Mouse (Mus musculus) heart, postnatal 14 days (tissue): ENCODE data around the gene Mob4. TPM values are rescaled to one million over a fixed set of nuclear protein-coding genes. Genes with fewer than 3 reads are reported as not detected.

Experiments
- DNase-seq, 2 experiments: peaks; one replicate each; pipeline ENCODE4 v3.0.0; 2021 to 2022
- intact Hi-C: fragments of 180-260 bp; cut with DNase I; formaldehyde crosslinking; loops from one replicate; pipeline ENCODE4 v1.15.1; 2025
- total RNA-seq, 2 experiments: library from RNA; stranded (reverse); gene quantifications; 2 replicates each; pipeline ENCODE4 v1.2.3; 2021

Mob4 gene
- total RNA-seq, 2 experiments from 2014 or later = 36.6 to 38.2 TPM

DNA sequence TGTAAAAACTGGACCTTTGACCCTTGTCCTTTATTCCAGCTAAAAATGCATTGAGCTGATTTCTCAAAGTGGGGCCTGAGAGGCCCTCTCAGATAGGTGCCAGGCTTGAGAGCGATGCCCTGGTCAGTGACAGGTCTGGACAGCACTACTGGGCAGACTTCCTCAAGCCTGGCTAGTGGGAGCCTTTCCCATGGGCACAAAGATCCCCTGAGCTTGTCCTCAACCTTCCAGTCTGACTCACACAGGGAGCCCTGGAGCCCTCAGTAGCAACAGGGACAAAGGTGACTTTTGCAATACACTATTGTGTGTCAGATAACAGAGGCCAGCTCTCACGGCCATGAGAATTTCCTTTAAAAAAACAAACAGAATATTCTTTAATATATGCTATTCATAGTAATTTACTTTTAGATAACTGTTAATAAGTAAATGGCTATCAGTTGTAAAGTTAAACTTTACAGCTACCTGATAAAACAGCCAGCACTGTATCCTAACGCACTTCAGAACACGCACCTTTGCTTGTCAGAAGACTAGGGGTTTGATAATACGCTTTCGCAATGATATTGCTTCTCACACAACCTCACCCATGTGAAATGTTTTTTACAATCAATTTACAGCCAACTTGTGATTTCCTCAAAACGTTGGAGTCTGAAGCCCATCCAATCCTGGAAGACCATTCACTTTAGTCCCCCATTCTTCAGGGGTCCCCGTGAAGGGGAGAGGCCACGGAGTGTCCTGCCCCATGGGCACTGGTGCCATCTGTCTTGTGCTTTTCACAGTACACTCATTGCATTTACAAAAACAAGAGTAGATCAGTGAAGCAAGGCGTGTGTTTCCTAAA lies 42.9 kb downstream of the Mob4 start:
- intact Hi-C loops = no loop called here
- no peak for DNase-seq

DNA sequence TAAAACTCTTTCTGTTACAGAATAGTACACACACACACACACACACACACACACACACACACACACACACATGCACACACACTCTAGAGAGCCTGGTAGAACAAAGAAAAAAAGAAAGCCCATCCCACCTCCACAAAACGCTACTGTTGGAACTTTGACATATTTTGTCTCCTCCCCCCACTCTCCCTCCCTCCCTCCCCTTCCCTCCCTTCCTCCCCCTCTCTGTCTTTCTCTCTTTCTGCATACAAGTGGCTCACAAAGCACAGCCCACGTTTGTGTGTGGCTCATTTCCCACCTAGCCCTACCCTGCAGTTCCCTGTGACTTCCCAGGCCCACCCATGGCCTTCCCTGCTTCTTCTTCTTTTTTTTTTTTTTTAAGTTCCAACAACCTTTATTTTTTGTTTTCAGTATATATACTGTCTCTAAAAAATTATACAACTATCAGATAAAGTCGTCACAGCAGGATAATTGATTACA lies 43.6 kb downstream of the Mob4 start:
- intact Hi-C loops = no loop called here
- DNase-seq = no peak

DNA sequence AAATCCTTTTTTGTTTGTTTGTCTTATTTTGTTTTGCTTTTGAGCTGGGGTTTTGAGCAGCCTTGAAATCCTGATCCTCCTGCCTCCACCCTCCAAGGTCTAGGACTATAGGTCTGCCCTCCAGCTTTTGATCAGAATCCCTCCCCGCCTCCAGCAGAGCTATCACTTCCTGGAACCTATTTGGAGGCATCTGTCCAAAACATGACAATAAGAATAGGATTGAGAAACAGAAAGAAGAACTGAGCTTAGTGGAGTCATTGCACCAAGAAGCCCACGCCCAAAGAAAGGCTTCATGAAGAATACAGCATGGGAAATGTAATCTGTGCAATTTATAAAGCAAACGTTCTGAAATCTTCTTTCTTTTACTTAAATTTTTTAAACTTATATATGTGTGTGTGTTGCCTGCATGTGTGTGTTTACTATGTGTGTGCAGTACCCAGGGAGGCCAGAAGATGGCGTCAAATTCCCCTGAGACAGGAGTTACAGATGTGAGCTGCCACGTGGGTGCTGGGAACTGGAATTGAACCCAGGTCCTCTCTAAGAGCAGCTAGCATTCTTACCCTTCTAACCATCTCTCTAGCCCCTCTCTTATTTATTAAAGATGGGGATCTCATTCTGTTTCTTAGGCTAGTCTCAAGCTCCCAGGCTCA lies 49.0 kb downstream of the Mob4 start:
- DNase-seq = no peak
- intact Hi-C loops = no loop called here

GRCm38 (mm10) chr1:55182392-55182791 lies 51.4 kb downstream of the Mob4 start:
- DNase-seq = no peak
- intact Hi-C loops = no loop called here

- no peak for DNase-seq
These were observed 54.7 kb downstream of the Mob4 start for GRCm38 (mm10) chr1:55185718-55186117.

GRCm38 (mm10) chr1:55186592-55187210 lies 55.7 kb downstream of the Mob4 start:
- intact Hi-C loops = no loop called here
- no peak for DNase-seq

More at GRCm38 (mm10) chr1:55185718-55186117, 54.7 kb downstream of the Mob4 start:
- intact Hi-C loops = no loop called here

DNA sequence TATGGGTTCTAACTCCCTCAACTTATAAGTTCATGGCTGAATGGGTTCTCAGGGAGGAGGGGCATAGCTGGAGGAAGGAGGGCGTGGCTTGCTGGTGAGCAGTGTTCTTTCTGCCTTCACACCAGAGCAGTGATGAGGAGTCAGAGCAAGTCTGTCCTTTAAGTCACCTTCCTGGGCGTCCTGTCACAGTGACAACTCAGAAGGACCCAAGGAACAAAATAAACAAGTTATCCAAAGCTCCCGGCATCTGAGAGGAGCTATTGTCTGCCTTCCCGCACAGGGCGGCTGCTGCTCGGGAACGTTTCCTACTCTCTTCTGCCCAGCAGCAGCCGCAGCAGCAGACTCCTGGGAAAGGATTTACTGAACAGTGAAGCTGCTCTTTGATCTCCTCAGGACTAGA lies 61.0 kb downstream of the Mob4 start:
- intact Hi-C loops = loop anchor here (5.0 kb wide), 1 partner anchor 35 kb away; the partner anchor contains the start of gene Rftn2
- DNase-seq = no peak

GRCm38 (mm10) chr1:55192824-55193223 lies 61.8 kb downstream of the Mob4 start:
- DNase-seq = peak; percentile 22 to 46
- intact Hi-C loops = loop anchor here (5.0 kb wide), 1 partner anchor 34 kb away; the partner anchor contains the start of gene Rftn2

DNA sequence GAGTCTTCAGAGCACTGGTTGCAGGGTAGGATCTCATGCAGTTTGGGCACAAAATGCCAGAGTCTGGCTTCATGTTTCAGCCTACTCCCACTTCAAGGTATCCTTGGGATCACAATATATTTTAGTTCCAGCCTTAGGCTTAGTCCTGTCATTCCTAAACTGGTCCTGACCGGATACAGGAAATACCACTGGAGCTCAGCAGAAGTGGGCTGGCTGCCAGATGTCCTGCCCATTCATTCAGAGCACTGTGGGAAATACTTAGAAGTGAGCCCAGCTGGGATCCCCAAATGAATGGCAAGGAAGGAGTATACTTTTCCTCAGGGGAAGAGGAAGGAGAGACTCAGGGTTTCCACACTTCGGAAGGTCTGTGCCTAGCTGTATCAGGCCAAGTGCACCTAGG lies 62.3 kb downstream of the Mob4 start:
- DNase-seq = peak; percentile 65 to 67
- intact Hi-C loops = loop anchor here (5.0 kb wide), 1 partner anchor 34 kb away; the partner anchor contains the start of gene Rftn2

GRCm38 (mm10) chr1:55194064-55194915 lies 63.3 kb downstream of the Mob4 start:
- intact Hi-C loops = loop anchor here (5.0 kb wide), 1 partner anchor 33 kb away; the partner anchor contains the start of gene Rftn2
- no peak for DNase-seq

GRCm38 (mm10) chr1:55195021-55195420 lies 64.0 kb downstream of the Mob4 start:
- DNase-seq = no peak

GRCm38 (mm10) chr1:55196327-55197003 lies 65.4 kb downstream of the Mob4 start:
- DNase-seq = no peak
- intact Hi-C loops = no loop called here

More at GRCm38 (mm10) chr1:55195021-55195420, 64.0 kb downstream of the Mob4 start:
- intact Hi-C loops = no loop called here

DNA sequence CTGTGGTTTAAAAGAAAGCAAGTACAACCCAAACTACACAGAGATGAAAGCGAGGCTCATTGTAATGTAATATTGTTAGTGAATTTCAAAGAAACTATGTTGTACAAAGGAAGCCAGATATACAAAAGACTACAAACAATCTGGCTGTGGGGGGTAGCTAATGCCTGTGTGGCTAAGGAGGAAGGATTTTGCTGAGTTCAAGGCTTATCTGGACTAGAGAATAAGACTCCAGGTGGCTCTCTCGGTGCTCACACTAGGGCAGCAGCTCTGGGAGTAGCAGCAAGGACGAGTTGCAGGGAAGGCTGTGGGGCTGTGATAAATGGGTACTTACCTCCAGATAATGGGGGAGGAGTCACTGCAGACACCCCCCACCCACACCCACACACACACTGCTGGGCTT lies 67.7 kb downstream of the Mob4 start:
- intact Hi-C loops = no loop called here
- no peak for DNase-seq

DNA sequence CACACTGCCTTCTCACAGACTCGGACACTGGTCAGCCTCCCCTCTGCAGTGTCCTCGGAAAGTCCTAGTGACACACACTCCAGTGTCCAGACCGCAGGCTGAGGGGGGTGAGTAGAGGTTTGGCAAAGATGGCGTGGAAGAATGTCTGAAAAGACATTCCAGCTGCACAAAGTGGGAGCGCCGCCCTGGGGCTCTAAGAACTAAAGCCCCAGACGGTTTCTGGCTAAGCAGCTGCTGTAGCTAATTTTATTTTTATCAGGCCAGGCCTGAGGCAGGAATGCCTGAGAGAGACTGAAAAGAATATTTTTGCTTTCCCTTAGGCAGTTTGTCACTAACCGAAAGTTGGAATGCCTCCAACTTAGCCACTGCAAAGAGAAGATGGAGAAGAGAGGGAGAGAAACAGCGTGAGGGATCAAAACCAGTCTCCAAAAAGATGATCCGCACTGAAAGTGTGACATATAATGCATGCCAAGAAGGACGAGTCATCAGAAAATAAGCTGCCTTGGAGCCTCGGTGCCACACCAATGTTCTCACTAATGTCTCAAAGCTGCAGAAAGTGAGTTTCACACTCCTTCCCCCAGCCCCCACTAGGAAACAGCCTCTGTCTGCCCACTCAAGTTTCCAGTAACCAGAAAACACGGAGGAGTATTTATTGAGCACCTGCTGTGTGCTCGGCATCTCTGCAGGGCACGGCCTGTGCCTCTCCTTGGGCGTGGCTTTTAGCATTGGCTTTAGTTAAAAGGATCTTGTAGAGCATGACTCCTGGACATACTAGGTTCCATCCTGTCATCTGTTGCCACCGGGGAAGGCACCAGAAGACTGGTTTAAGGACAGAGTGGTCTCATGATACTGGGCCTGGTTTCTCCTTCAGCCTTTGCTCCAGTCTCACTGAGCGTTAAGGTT lies 71.1 kb downstream of the Mob4 start:
- intact Hi-C loops = no loop called here
- peak; percentile 61 to 71 for DNase-seq
